Mouse (Mus musculus): ENCODE results near the gene Dip2c.

DNA sequence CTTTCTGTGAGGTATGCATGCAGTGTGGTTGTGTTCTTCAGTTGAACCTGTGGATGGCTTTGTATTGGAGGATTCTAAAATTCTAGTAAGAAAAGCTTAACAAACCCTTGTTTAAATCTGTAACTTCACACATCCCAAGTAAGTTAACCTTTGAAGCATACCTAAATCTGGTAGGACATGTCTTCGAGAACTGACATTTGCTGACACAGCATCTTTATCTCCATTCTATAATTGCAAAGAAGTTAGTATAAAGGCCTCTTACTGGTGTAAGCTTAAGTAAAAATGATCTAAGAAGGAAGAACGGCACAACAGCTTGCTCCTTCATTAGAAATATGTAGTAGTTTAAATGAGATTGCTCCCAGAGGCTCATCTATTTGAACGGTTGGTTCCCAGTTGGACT is 71.1 kb downstream of the Dip2c start:
- no peak for TF ChIP-seq GATA1 (IDR thresholded peaks at IDR 0.05; ENCODE audit: borderline replicate concordance, low read length)
- no peak for TF ChIP-seq FLI1 (IDR thresholded peaks at IDR 0.05; ENCODE audit: low read length)

Measured in megakaryocyte, embryonic 14.5 days (primary cell).